Mouse (Mus musculus) limb, embryonic 14.5 days (tissue): ENCODE data around the gene Sugp2. TPM values are rescaled to one million over a fixed set of nuclear protein-coding genes. Genes with fewer than 3 reads are reported as not detected.

Source experiments
- ATAC-seq: fragments of 200-750 bp; cut with Nextera tagmentation; 2 replicates; pipeline ENCODE4 v1.8.0; 2017; ENCODE audit warnings: low read depth, moderate number of reproducible peaks, moderate TSS enrichment; ENCODE audit not compliant: low FRiP score
- DNase-seq: peaks from one replicate; pipeline ENCODE4 v3.0.0-alpha.2; 2015; ENCODE audit warnings: low spot score
- H3K27ac ChIP-seq: fragments of 300-500 bp; sonication (generic); replicated peaks from 2 replicates; pipeline ENCODE4 v1.5.1; 2014; ENCODE audit warnings: low read depth, mild to moderate bottlenecking, low read length, moderate library complexity, mixed read lengths
- H3K27me3 ChIP-seq: fragments of 300-500 bp; sonication (generic); 2 replicates; pipeline ENCODE4 v1.6.1; 2014; ENCODE audit warnings: low read length, mixed read lengths; ENCODE audit not compliant: control insufficient read depth, insufficient read depth
- H3K36me3 ChIP-seq: fragments of 300-500 bp; sonication (generic); 2 replicates; pipeline ENCODE4 v1.6.1; 2014; ENCODE audit warnings: mild to moderate bottlenecking, low read length, moderate library complexity, mixed read lengths; ENCODE audit not compliant: control insufficient read depth, insufficient read depth
- H3K4me1 ChIP-seq: fragments of 300-500 bp; sonication (generic); 2 replicates; pipeline ENCODE4 v1.6.1; 2014; ENCODE audit warnings: antibody characterized with exemption, low read length, mixed read lengths; ENCODE audit not compliant: control insufficient read depth, insufficient read depth
- H3K4me2 ChIP-seq: fragments of 300-500 bp; sonication (generic); replicated peaks from 2 replicates; pipeline ENCODE4 v1.6.1; 2014; ENCODE audit warnings: low read depth, mild to moderate bottlenecking, low read length, moderate library complexity; ENCODE audit not compliant: severe bottlenecking
- H3K4me3 ChIP-seq: fragments of 300-500 bp; sonication (generic); replicated peaks from 2 replicates; pipeline ENCODE4 v1.5.1; 2014; ENCODE audit warnings: low read length
- H3K9ac ChIP-seq: fragments of 300-500 bp; sonication (generic); 2 replicates; pipeline ENCODE4 v1.6.1; 2014; ENCODE audit warnings: mild to moderate bottlenecking, low read depth, low read length, moderate library complexity; ENCODE audit not compliant: severe bottlenecking
- H3K9me3 ChIP-seq: fragments of 300-500 bp; sonication (generic); 2 replicates; pipeline ENCODE4 v1.6.1; 2016; ENCODE audit warnings: low read length; ENCODE audit not compliant: control insufficient read depth
- POLR2A ChIP-seq: fragments of 200-500 bp; IDR thresholded peaks from 2 replicates; pipeline ENCODE4 v1.8.0; 2012; ENCODE audit warnings: inconsistent platforms, mild to moderate bottlenecking, moderate library complexity, borderline replicate concordance; ENCODE audit not compliant: insufficient read depth, insufficient read length; ENCODE audit errors: extremely low read depth
- WGBS: fragments of 180-500 bp; shearing (Covaris S2); extraction: QIAGEN DNeasy Blood & Tissue Kit; methylation state at CpG from one replicate; pipeline ENCODE4 v1.1.7; 2014; 5-methylcytosine and 5-hydroxymethylcytosine counted together
- polyA plus RNA-seq, 2 experiments: library from polyadenylated mRNA; depleted of rRNA in 1 of 2; stranded (reverse) in 1 of 2; unstranded in 1 of 2; fragments of >200 nt; fragmentation: Nextera tagmentation in 1 of 2; extraction: Ambion mirVana in 1 of 2; gene quantifications; 2 replicates each; pipeline versions ENCODE4 v1.2.1 to v1.2.3; 2012 to 2014

The Sugp2 gene
- polyA plus RNA-seq, 2 experiments, result 30.6 to 78.7 TPM

DNA sequence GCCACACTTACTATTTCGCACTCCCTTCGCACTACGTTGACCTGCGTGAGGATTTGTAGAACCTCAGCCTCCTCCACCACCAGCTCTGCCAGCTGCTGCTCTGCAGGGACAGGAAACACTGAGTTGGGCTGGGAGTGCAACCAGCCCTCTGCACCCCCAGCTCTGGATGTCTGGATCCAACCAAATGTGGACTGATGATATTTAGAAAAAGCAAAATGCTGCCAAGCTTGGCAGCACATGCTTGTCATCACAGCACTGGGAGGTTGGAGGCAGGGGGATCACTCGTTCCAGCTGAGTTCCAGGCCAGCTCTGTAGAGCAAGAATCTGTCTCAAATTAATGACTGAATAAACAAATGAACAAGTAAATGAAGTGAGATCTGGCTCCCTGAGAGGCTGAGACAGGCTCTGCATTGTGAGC lies 60.0 kb downstream of the Sugp2 start:
- Histone ChIP-seq H3K27ac (no peak overlapping the region; the same call in 1 of the 2 replicates), H3K4me3 (no peak overlapping the region), H3K4me2 (no peak overlapping the region), H3K4me1 (no peaks in the 10 kb centered on the region), H3K9ac (no peak overlapping the region), H3K9me3 (no peaks in the 10 kb centered on the region), H3K36me3 (peaks cover 92% of the 10 kb centered on the region), H3K27me3 (no peaks in the 10 kb centered on the region)
- ATAC-seq (no peak), DNase-seq (no peak)
- 58% methylated on average over 5 of the region's 5 CpGs for WGBS
- TF ChIP-seq POLR2A, result no peak

DNA sequence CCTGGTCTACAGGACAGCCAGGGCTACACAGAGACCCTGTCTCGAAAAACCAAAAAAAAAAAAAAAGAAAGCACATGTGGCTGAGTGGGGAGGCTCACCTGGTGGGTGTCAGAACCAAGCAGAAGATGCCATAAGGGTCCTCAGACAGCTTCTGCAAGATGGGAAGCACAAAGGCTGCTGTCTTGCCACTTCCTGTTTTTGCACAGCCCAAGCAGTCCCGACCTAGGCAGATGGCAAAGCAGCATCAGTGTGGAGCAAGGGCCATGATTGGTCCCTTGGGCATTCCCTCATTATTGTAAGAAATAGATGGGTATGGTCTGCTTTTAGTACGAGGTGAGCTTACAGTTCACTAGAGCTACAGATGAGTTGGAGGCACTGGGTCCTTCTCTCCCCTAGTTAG lies 66.9 kb downstream of the Sugp2 start:
- Histone ChIP-seq H3K27ac (no peak overlapping the region), H3K9me3 (no peaks in the 10 kb centered on the region), H3K4me2 (no peak overlapping the region), H3K27me3 (no peaks in the 10 kb centered on the region), H3K4me1 (peaks cover 14% of the 10 kb centered on the region), H3K36me3 (peaks cover 56% of the 10 kb centered on the region), H3K9ac (no peak overlapping the region), H3K4me3 (no peak overlapping the region)
- TF ChIP-seq POLR2A, result no peak
- ATAC-seq, result no peak
- DNase-seq, result no peak
- WGBS, result 93% methylated on average over 3 of the region's 3 CpGs

DNA sequence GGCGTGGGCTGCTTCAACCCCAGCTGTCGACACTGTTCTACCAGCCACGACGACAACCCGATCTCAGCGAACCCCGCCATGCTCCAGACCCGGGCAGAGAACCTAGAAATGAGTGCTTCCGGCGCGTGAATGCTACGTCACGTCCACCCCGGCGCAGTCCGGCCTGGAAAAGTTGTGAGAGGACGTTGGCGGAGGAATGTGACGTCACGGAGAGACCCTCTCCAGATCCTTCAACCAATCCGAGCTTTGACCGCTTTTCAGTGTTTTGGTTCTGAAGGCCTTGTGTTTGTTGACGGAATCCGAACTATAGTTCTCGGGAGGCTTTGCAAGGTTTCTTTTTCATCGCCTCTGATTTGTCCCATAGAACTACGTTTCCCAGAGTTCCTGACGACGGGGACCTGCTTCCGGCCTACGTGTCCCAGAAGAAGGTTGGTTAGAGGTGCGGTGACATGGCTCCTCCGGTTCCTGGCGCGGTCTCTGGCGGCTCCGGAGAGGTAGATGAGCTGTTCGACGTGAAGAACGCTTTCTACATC lies 68.4 kb downstream of the Sugp2 start, which contains the start of the genes Ddx49 and Cope:
Ddx49 (minus strand) TSS at position 132 of the 533 bp plus-strand sequence.
Cope (plus strand) TSS at position 161 of the 533 bp plus-strand sequence.
- H3K36me3 ChIP-seq, result peaks cover 56% of the 10 kb centered on the region
- WGBS, result 0% methylated on average over 40 of the region's 40 CpGs

DNA sequence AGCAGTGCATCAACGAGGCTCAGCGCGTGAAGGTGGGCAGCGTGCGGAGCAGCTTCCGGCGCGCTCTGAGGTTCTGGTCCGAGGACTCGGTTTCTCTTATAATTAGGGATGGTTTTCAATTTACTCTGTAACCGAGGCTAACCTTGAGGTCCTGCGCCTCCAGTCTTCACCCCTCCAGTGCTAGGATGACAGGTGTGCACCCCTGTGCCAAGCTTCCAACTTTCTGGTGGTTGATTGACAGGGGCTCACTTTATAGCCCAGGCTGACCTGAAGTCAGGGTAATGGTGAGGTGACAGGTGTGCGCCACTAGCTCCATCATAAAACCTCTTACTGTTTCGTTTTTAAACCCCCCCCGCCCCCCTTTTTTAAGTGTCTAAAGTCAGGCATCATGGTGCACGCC lies 68.9 kb downstream of the Sugp2 start:
- peaks cover 56% of the 10 kb centered on the region for H3K36me3 ChIP-seq
- H3K9me3 ChIP-seq, result no peaks in the 10 kb centered on the region
- peak overlapping the region; percentile 72 for H3K9ac ChIP-seq
- H3K4me3 ChIP-seq, result peak overlapping the region; percentile 91
- 5% methylated on average over 16 of the region's 16 CpGs for WGBS
- peak overlapping the region; percentile 77 for H3K4me2 ChIP-seq
- H3K27me3 ChIP-seq, result no peaks in the 10 kb centered on the region
- DNase-seq (no peak), ATAC-seq (no peak)
- peaks cover 14% of the 10 kb centered on the region for H3K4me1 ChIP-seq
- TF ChIP-seq POLR2A, result no peak
- H3K27ac ChIP-seq, result peak overlapping the region; percentile 82; the same call in 1 of the 2 replicates

More for the DNA sequence above, 68.4 kb downstream of the Sugp2 start, which contains the start of the genes Ddx49 and Cope:
- no peaks in the 10 kb centered on the region for H3K9me3 ChIP-seq
- H3K9ac ChIP-seq, result peak within 1 kb of the TSS; percentile 72
- ATAC-seq (peak; percentile 94), DNase-seq (peak; percentile 97)
- peaks cover 14% of the 10 kb centered on the region for H3K4me1 ChIP-seq
- H3K27ac ChIP-seq, result peak within 1 kb of the TSS; percentile 82
- TF ChIP-seq POLR2A, result 0 out of 2 replicates have a peak, but pooled peaks have one; percentile 4
- peak within 1 kb of the TSS; percentile 91 for H3K4me3 ChIP-seq
- H3K4me2 ChIP-seq, result peak within 1 kb of the TSS; percentile 77
- no peaks in the 10 kb centered on the region for H3K27me3 ChIP-seq

DNA sequence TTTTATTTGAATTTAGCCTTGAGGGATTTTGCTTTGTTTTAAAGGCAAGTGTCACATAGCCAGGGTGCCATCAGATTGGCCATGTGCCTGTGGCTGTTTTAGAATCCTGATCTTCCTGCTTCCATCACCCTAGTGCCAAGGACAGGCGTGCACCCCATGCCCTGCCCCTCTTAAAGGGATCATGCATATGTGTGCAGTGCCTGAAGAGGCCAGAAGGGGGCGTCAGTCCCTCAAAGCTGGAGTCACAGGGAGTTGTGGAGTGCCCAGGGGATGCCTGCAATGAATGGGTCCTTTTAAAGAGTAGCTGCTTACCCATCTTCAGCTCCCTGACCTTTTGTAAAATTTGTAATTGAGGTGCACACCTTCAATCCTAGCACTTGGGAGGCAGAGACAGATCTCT lies 75.3 kb downstream of the Sugp2 start:
- DNase-seq (no peak), ATAC-seq (no peak)
- 25% methylated on average over 2 of the region's 2 CpGs for WGBS

More for the DNA sequence above, 75.3 kb downstream of the Sugp2 start:
- Histone ChIP-seq H3K4me2 (no peak overlapping the region), H3K9ac (no peak overlapping the region), H3K27me3 (no peaks in the 10 kb centered on the region), H3K9me3 (no peaks in the 10 kb centered on the region), H3K27ac (no peak overlapping the region), H3K4me3 (no peak overlapping the region), H3K4me1 (peaks cover 1% of the 10 kb centered on the region; the same call in 1 of the 2 replicates), H3K36me3 (peaks cover 91% of the 10 kb centered on the region)
- no peak for TF ChIP-seq POLR2A
